Mouse (Mus musculus) lung, embryonic 16.5 days (tissue): ENCODE measurements at regions not wholly inside any gene's neighbourhood (a gene's known extent, or its start where the extent isn't known, plus 50 kb on each side); places are given as distances from the start of the nearest gene placed in this dataset.
A peak's percentile ranks its signal among the peaks of the same experiment; 100 is the strongest.

Experiments
- ATAC-seq: fragments of 200-750 bp; cut with Nextera tagmentation; 2 replicates; pipeline ENCODE4 v1.8.0; 2017; ENCODE audit warnings: low read depth, mild to moderate bottlenecking, moderate library complexity
- H3K27ac ChIP-seq: fragments of 300-500 bp; sonication (generic); 2 replicates; pipeline ENCODE4 v1.5.1; 2014; ENCODE audit warnings: mild to moderate bottlenecking, control low read depth, low read length
- H3K27me3 ChIP-seq: fragments of 300-500 bp; sonication (generic); 2 replicates; pipeline ENCODE4 v1.6.1; 2014; ENCODE audit warnings: low read depth, low read length, mixed read lengths; ENCODE audit not compliant: control insufficient read depth, insufficient read depth
- H3K36me3 ChIP-seq: fragments of 300-500 bp; sonication (generic); 2 replicates; pipeline ENCODE4 v1.6.1; 2014; ENCODE audit warnings: low read length; ENCODE audit not compliant: control insufficient read depth, insufficient read depth
- H3K4me1 ChIP-seq: fragments of 300-500 bp; sonication (generic); replicated peaks from 2 replicates; pipeline ENCODE4 v1.6.1; 2014; ENCODE audit warnings: low read length, mixed read lengths; ENCODE audit not compliant: control insufficient read depth, insufficient read depth
- H3K4me2 ChIP-seq: fragments of 300-500 bp; sonication (generic); 2 replicates; pipeline ENCODE4 v1.6.1; 2014; ENCODE audit warnings: low read depth, low read length, control low read depth
- H3K4me3 ChIP-seq: fragments of 300-500 bp; sonication (generic); 2 replicates; pipeline ENCODE4 v1.5.1; 2014; ENCODE audit warnings: mild to moderate bottlenecking, low read length, control low read depth
- H3K9ac ChIP-seq: fragments of 300-500 bp; sonication (generic); 2 replicates; pipeline ENCODE4 v1.6.1; 2014; ENCODE audit warnings: low read length, control low read depth
- H3K9me3 ChIP-seq: fragments of 300-500 bp; sonication (generic); 2 replicates; pipeline ENCODE4 v1.6.1; 2016; ENCODE audit warnings: low read length; ENCODE audit not compliant: control insufficient read depth
- WGBS: fragments of 180-500 bp; shearing (Covaris S2); extraction: QIAGEN DNeasy Blood & Tissue Kit; methylation state at CpG from one replicate; pipeline ENCODE4 v1.1.7; 2014; 5-methylcytosine and 5-hydroxymethylcytosine counted together

- ATAC-seq, result no peak
- WGBS, result 63% methylated on average over 4 of the region's 4 CpGs
- Histone ChIP-seq H3K27me3 (no peaks in the 10 kb centered on the region), H3K4me1 (peaks cover 22% of the 10 kb centered on the region), H3K27ac (peak overlapping the region; percentile 62), H3K36me3 (no peaks in the 10 kb centered on the region), H3K4me3 (no peak overlapping the region), H3K9me3 (no peaks in the 10 kb centered on the region), H3K9ac (no peak overlapping the region), H3K4me2 (no peak overlapping the region)
These were observed 364.5 kb upstream of the Arglu1 start for GRCm38 (mm10) chr8:9054801-9055200.

DNA sequence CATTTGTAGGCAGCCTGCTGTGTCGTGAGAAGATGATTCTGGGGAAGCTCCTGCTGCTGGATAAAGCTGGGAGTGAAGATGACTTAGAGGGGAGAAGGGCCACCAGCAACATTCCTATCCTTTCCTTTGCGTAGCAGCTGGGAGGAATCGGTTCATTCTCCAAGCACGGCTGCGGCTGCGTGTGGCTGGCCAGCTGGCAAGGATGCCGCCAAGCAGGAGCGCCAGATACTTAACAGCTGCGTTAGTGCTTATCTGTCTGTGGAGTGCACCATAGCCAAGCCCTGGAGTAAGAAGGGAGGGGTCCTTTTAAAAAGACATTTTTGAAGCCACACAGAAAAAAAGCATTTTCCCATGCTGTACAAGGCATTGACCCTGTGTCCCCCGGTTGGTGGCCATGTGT, 361.4 kb upstream of the Arglu1 start:
- peak; percentile 86 for ATAC-seq
- no peaks in the 10 kb centered on the region for H3K9me3 ChIP-seq
- H3K27ac ChIP-seq, result peak overlapping the region; percentile 44; the same call in 1 of the 2 replicates
- 20% methylated on average over 10 of the region's 10 CpGs for WGBS
- no peaks in the 10 kb centered on the region for H3K27me3 ChIP-seq
- H3K4me3 ChIP-seq, result no peak overlapping the region
- H3K4me1 ChIP-seq, result peaks cover 24% of the 10 kb centered on the region
- H3K4me2 ChIP-seq, result peak overlapping the region; percentile 41
- no peaks in the 10 kb centered on the region for H3K36me3 ChIP-seq
- no peak overlapping the region for H3K9ac ChIP-seq

GRCm38 (mm10) chr8:9050740-9051475, 360.6 kb upstream of the Arglu1 start:
- 46% methylated on average over 11 of the region's 11 CpGs for WGBS
- H3K27ac ChIP-seq, result peak overlapping the region; percentile 44
- peak; percentile 64 for ATAC-seq
- H3K4me2 ChIP-seq, result peak overlapping the region; percentile 41
- no peaks in the 10 kb centered on the region for H3K27me3 ChIP-seq
- H3K4me1 ChIP-seq, result peaks cover 24% of the 10 kb centered on the region
- H3K9ac ChIP-seq, result no peak overlapping the region
- no peak overlapping the region for H3K4me3 ChIP-seq
- H3K9me3 ChIP-seq, result no peaks in the 10 kb centered on the region
- no peaks in the 10 kb centered on the region for H3K36me3 ChIP-seq

- ATAC-seq, result no peak
- no peaks in the 10 kb centered on the region for H3K9me3 ChIP-seq
- no peak overlapping the region for H3K4me2 ChIP-seq
- H3K27ac ChIP-seq, result no peak overlapping the region
- no peak overlapping the region for H3K9ac ChIP-seq
- WGBS, result 82% methylated on average over 14 of the region's 14 CpGs
- H3K4me1 ChIP-seq, result peaks cover 30% of the 10 kb centered on the region
- no peaks in the 10 kb centered on the region for H3K36me3 ChIP-seq
- no peak overlapping the region for H3K4me3 ChIP-seq
- H3K27me3 ChIP-seq, result no peaks in the 10 kb centered on the region
These were observed 357.8 kb upstream of the Arglu1 start for GRCm38 (mm10) chr8:9048116-9048515.

DNA sequence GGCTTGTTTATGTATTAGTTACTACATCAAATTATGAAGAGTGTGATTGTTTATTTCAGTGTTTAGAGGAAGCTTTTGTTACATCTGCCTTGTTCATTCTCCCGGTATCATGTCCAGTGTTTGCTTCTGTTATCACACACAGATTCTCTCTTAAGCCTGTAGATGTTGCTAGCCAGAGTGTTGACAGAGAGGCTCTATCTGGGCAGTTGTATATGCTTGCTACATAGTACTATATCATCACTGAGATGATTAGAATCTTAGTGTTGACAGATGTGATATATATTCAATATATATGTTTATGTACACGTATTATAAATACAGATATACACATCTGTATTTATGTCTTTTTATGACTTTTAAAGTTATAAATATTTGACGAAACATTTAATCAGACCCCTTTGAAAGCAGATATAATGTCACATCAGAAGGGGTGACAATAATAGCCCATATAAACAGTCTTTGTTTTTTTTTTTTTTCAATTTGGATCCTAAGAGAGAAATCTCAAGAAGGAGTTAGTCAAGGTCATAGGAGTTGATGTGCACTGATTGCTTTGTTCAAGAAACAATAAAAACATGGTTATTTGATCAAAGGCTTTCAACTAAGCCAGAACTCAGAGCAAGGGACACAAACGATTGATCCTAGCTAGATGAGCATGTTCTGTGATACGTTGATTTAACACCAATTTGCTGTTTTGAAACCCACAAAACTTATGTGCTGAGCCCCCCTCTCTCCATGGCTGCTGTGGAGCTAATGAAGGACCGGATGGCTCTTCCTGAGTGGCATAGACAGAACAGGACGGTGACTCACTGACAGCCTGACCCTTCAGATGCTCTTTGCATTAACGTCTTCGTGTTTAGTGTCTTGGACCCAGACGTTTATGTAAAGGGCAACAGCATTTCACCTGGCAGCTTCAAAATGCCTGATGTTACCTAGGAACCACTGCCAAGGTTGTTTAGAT, 352.8 kb upstream of the Arglu1 start:
- H3K9me3 ChIP-seq, result no peaks in the 10 kb centered on the region

GRCm38 (mm10) chr8:9029156-9029555, 338.8 kb upstream of the Arglu1 start:
- H3K4me2 ChIP-seq, result no peak overlapping the region
- no peak overlapping the region for H3K9ac ChIP-seq
- WGBS, result 66% methylated on average over 4 of the region's 4 CpGs
- no peak for ATAC-seq
- no peaks in the 10 kb centered on the region for H3K27me3 ChIP-seq
- H3K36me3 ChIP-seq, result no peaks in the 10 kb centered on the region
- no peak overlapping the region for H3K27ac ChIP-seq
- no peaks in the 10 kb centered on the region; the same call in 1 of the 2 replicates for H3K4me1 ChIP-seq
- H3K9me3 ChIP-seq, result no peaks in the 10 kb centered on the region
- no peak overlapping the region for H3K4me3 ChIP-seq

More for the DNA sequence above, 352.8 kb upstream of the Arglu1 start:
- Histone ChIP-seq H3K9ac (no peak overlapping the region), H3K36me3 (no peaks in the 10 kb centered on the region), H3K27me3 (no peaks in the 10 kb centered on the region), H3K4me2 (no peak overlapping the region), H3K4me1 (peaks cover 7% of the 10 kb centered on the region; the same call in 1 of the 2 replicates), H3K4me3 (no peak overlapping the region), H3K27ac (no peak overlapping the region; the same call in 1 of the 2 replicates)
- WGBS, result 30% methylated on average over 10 of the region's 10 CpGs
- peak; percentile 91 for ATAC-seq

DNA sequence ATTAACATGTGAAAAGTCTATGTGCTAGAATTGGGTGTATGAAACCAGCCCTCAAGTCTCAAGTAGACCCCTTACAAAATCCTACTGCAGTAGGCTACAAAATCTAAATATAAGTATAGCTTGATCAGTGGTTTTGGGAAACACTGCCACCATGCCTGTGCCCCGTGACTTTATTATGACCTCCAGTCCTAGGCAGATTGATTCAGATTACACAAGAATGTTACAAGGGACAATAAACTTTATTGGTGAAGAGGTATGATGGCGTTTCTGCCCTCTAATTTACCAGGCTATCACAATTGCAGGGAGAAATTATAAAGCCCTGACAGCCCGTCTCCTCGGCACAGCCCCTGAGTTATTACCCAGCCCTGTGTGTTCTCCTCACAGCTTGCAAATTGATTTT, 337.4 kb upstream of the Arglu1 start:
- Histone ChIP-seq H3K4me2 (no peak overlapping the region), H3K9me3 (no peaks in the 10 kb centered on the region), H3K27ac (no peak overlapping the region), H3K4me3 (no peak overlapping the region), H3K9ac (no peak overlapping the region), H3K4me1 (no peaks in the 10 kb centered on the region; the same call in 1 of the 2 replicates), H3K36me3 (no peaks in the 10 kb centered on the region), H3K27me3 (no peaks in the 10 kb centered on the region)
- WGBS, result 80% methylated on average over 4 of the region's 4 CpGs
- ATAC-seq, result no peak

GRCm38 (mm10) chr8:9025872-9026271, 335.6 kb upstream of the Arglu1 start:
- no peak overlapping the region for H3K27ac ChIP-seq
- H3K4me1 ChIP-seq, result peaks cover 2% of the 10 kb centered on the region; the same call in 1 of the 2 replicates
- no peak overlapping the region for H3K4me2 ChIP-seq
- no peak for ATAC-seq
- H3K4me3 ChIP-seq, result no peak overlapping the region
- H3K9ac ChIP-seq, result no peak overlapping the region
- no peaks in the 10 kb centered on the region for H3K36me3 ChIP-seq
- no peaks in the 10 kb centered on the region for H3K9me3 ChIP-seq
- WGBS, result 39% methylated on average over 3 of the region's 3 CpGs
- no peaks in the 10 kb centered on the region for H3K27me3 ChIP-seq

DNA sequence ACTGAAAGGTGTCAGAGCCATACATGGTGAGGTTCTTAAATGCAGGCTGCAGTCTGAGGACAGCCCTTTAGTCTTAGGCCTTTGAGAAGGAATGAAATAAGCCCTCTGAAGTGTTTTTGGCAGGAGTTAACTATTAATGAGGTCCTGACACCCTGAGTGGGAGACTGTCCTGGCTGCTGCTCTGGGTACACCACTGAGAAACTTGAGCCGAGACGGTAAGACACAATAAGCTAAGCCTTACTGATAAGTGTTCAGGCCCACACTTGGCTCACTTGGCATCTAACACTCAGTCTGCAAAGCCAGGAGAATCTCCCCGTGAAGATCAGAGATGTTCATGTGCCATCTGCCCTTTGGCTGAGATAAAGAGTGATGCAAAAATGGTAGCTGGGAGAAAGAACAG, 335.1 kb upstream of the Arglu1 start:
- Histone ChIP-seq H3K27me3 (no peaks in the 10 kb centered on the region), H3K4me3 (no peak overlapping the region), H3K27ac (no peak overlapping the region), H3K4me2 (no peak overlapping the region), H3K9me3 (no peaks in the 10 kb centered on the region), H3K36me3 (no peaks in the 10 kb centered on the region), H3K9ac (no peak overlapping the region), H3K4me1 (peaks cover 3% of the 10 kb centered on the region; the same call in 1 of the 2 replicates)
- 21% methylated on average over 3 of the region's 3 CpGs for WGBS
- no peak; the same call in 1 of the 2 replicates for ATAC-seq
